Mouse (Mus musculus): ENCODE data around the gene Fam209.

Fam209 gene

DNA sequence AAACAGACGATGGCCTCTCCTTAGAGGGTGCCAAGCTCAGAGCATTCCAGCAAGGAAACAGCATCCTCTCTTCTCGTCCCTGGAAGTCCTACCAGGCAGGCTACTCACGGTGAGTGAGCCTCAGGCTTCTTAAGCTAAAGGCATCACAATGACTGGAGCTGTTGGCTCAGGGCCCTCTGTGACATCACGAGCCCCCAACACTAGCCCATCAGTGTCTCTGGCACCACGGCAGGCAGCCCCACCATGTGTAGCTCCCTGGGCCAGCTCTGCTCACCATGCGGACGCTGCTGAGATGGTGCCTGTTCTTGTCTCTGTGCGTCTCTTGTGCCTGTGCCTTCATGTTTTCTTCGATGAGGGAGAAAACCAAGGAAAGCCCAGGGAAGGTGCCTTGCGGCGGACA, at the start of gene Fam209:
Gene Fam209 (plus strand): TSS at position 203 of the 400 bp plus-strand sequence.
- DNase-seq (ENCODE audit: low spot score) = no peak

DNA sequence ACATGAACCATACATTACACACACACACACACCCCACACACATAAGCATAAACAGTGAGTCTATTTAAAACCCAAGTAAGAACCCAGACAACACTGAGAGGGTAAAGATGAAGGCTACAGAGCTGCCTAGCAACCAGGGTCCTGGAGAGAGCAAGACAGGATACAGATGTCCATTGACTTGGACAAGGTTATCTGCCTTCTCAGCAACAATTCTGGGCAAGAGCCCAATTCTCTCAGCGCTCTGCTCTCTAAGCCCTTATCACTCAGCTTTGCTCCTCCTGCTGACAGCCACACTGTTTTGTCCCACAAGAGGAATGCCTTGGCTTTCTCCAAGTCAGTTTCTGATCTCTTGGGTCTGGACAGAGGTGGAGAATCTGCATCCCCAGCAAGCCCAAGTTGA, 41.7 kb upstream of the Fam209 start:
- DNase-seq (ENCODE audit: low spot score) = peak; percentile 27

DNA sequence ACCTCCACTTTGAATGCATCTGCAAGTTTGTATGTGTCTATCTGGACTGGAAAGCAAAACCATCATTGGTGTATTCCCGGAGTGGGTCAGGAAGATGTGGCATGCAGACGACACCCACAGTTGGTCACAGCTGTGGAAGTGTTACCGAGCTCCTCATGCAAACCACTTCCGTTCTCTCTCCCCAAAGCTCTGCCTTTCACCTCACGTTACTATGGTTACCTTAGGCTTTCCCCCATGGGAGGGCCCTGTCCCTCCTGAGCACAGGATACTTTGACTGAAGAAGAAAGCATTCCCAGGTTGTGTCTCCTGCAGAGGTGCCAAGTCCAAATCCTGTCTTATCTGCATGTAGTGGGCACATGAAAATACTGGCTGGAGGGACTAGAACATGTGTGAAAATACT, 38.6 kb upstream of the Fam209 start:
- no peak for DNase-seq (ENCODE audit: low spot score)

DNA sequence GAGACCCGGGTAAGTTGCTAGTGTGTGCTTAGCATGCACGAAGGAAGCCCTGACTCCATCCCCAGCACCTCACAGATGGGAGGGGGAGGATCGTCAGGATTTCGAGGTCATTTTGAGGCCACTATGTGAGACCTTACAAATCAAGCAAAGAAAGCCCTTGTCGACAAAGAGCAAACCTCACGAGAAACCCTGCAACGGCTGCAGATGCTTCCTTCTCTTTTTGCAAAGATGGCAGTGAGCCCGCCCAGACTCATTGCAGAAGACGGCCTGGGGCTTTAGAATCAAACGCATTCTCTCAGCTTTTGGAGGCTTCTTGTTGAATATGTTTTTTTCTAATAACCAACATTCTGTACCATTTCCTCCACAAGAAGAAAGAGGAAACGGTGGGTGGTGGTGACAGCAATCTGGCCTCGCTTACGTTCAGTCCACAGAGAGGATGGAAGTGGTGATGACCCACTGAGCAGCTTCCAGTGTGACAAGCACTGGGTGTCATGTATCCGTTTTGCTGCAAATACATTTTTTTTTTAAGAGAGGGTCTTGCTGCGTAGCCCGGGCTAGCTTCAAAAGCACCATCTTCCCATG, 34.9 kb upstream of the Fam209 start:
- no peak for DNase-seq (ENCODE audit: low spot score)

DNA sequence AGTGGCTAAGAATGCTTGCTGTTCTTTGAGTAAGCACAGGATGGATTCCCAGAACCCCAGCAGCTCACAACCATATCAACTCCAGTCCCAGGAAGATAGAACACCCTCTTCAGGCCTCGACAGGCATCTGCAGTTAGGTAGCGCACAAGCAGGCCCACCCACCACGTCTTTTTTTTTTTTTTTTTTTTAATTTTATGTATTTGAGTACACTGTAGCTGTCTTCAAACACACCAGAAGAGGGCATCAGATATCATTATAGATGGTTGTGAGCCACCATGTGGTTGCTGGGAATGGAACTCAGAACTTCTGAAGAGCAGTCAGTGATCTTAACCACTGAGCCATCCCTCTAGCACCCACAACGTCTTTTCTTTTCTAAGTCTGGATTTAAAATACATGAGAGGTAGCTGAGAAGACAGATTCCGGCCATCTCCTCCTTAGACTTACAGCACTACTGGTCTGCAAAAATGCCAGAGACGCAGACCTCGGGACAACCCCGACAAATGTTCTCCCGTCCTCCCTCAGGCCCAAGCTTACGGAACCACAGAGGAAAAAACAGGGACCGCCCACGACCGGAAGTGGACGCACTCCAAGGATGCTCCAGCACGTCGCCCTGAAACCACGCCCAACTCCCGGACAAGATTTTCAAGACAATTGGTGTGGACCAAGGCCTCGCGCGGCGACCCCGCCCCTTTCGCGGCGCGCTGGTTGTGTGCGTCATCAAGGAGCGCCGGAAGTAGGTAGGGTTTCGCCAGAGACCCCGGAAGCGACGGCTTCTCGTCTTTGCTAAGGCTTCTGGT, 32.3 kb upstream of the Fam209 start, which contains the start of gene Rtf2:
Gene Rtf2 (plus strand): TSS at position 714 of the 797 bp plus-strand sequence.
- peak; percentile 99 for DNase-seq (ENCODE audit: low spot score)

DNA sequence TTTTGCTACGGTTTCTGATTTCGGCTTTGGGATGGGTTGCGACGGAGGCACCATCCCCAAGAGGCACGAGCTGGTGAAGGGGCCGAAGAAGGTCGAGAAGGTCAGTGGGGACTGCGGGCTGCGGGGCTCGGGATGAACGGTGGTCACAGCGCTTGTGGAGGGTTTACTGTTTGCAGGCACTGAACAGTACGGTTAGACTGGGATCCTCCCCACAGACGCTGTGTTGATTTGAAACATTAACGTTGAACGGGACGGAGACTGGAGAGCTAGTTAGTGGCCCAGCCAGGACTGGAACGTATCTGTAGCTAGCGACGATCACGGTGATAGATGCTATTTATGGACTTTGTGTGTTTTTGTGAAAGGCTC, 31.7 kb upstream of the Fam209 start:
- DNase-seq (ENCODE audit: low spot score) = no peak

DNA sequence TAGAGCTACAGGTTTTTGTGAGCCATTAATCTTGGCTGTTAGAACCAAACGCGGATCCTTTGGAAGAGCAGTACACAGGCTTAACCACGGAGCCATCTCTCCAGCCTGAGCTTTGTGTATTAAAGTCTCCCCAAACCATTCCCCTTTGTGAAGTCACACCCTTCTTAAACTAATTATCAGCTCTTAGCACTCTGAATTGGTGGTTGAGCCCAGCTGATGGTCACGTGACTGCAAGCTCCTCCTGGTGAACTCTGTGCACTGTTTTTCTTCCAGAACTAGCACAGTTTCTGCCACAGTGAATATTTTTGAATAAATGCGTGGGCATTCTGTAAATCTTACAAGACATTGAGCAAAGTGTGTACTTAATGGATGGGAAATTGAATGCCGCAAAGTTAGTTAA, 31.1 kb upstream of the Fam209 start:
- DNase-seq (ENCODE audit: low spot score) = no peak

DNA sequence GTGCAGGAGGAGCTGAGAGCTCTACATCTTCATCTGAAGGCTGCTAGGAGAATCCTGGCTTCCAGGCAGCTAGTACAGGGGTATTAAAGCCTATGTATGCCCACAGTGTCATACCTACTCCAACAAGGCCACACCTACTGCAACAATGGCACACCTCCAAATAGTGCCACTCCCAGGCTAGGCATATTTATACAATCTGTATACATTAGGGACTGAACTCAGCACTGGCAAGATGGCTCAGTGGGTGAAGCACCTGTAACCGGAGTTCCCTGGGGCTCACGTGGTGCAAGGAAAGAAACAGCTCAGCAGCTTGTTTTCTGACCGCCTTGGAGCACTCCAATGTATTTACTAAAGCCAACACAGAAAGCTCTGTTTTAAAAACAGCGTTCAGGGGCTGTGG, 26.7 kb upstream of the Fam209 start:
- DNase-seq (ENCODE audit: low spot score) = no peak

DNA sequence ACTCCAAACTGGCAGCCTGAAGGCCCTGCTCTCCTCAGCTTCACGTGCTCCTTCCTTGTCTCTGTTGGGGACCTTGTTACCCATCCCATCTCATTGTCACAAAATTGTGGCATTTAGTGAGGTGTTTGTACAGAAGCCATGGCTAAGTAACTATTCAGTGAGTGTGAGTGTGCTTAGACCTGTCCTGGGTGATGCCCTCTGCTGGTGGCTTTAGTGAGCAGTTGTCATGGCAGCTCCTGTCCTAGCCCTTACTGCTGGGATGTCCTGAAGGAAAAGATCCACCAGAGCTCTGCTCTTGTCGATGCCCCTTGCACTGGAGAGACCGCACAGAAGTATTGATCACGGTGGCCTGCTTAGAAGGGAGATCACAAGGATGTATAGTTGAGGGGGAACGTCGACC, 25.0 kb upstream of the Fam209 start:
- no peak for DNase-seq (ENCODE audit: low spot score)

DNA sequence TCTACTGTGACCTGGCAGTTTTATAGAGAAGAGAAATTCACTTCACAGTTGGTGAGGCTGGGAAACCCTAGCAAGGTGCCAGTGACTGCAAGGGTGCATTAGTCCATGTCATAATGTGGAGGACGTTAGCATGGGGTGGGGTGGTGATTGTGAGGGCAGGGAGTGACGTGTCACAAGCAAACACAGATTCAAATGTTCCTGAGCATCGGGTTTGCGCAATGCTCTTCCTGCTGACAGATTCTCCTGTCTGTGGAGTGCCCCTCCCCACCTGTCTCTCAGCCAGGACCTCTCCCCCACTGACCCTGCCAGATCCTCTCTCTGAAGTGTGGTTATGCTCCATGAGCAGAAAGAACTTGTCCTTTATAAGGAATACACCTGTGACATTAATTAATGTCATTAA, 24.0 kb upstream of the Fam209 start:
- no peak for DNase-seq (ENCODE audit: low spot score)

DNA sequence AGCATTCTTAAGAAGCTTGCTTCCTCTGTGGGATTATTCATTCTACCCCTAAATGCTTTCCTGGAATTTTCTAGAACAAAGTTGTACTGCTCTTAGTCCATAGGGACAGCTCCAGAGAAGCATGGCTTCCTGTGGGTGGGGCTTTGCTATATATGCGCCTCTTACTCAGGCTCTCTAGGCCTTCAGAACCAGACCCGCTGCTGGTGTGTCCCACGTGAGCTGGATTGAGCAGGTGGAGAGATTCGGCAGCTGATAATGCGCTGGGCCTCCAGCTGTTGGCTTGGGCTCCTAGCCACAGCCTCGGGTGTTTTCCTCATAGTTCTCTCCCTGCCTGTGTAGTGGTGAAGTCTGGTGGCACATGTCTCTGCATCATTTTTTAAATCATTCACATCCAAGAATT, 21.7 kb upstream of the Fam209 start:
- no peak for DNase-seq (ENCODE audit: low spot score)

DNA sequence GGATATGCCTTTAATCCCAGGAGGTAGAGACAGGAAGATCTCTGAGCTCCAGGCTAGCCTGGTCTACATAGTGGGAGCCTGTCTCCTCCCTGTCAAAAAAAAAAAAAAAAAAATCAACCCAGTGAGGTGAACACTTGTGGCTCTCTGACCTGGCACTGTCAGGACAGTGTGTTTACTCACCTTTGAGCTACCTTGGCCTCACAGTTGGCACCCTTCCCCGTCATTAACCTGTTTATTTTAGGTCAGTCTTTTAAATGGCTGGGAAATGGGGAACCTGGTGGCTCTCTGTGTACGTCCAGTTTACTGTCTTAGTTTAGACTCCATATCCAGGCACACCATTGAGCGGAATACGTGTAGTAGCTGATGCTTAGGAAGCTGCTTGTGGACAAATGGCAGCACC, 20.3 kb upstream of the Fam209 start:
- DNase-seq (ENCODE audit: low spot score) = no peak

DNA sequence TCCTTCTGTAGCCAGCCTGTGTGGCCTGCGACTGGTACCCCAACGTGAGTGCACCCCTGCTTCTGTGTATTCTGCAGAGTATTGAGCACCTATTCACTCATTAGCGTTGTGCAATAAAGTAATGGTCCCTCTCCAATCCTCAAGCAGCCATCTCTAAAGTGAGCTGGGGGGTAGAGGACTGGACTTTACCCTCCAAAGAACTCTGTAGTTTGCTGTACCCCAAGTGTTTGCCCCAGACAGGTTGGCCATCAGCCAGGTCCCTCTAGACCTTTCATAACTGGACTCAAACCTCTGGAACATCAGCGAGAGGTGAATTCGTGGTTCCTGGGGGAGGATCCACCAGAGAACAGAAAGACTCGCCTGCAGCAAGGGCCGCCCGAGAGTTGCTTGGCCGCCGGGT, 19.9 kb upstream of the Fam209 start:
- no peak for DNase-seq (ENCODE audit: low spot score)

DNA sequence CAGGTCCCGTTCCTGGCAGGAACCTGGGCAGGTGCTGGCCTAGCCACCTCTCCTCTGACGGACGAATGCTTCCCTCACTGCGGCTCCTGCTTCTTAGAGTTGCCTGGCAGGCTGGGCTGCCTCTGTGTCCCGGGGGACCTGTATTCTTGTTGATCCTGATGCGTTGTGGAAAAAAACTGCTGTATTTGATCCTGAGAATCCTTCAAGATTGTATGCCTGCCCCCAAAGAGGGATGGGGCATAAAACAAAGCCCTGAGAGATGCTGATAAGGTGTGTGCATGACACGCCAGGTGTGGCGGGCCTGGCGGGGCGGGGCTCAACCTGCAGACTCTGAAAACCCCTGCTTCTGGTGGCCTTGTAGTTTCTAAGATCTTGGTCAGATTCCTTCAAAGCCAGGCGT, 13.8 kb upstream of the Fam209 start, which contains the start of gene Gcnt7:
Gene Gcnt7 (minus strand): TSS at position 101 of the 400 bp plus-strand sequence.
- DNase-seq (ENCODE audit: low spot score) = no peak

DNA sequence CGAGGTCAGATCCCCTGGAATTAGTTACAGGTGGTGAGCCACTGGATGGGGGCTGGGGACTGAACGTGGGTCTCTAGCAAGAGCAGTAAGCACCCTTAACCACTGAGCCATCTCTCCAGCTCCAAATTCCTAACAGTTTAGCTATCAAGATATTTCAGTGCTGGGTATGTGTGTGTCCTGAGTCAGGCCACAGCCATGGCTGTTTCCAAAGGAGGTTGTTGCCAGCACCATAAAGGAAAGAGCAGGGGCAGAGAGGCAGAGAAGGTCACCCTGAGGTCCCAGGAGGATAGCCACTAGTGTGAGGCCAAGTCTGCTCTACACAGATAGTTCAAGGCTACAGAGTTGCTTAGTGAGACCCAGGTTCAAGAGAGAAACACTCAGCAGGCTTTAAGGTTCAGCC, 11.7 kb upstream of the Fam209 start:
- no peak for DNase-seq (ENCODE audit: low spot score)

DNA sequence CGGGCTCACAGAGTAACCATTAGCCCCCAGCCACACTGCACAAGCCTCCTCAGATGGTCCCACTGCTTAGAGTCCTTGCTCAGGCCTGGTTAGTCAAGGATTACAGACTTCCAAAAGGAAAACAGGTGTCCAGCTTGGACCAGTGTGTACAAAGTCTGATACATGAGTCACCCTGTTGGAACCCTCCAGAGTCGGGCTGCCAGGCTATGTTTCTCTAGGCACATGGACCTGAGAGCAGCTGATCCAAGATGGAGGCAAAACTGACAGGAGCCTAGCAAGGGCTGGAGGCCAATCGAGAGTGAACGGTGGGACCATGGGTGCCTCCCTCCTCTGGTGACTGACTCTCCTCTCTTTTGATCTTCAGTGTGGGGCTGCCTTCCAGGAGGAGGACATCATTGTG, 9.5 kb upstream of the Fam209 start:
- no peak for DNase-seq (ENCODE audit: low spot score)

DNA sequence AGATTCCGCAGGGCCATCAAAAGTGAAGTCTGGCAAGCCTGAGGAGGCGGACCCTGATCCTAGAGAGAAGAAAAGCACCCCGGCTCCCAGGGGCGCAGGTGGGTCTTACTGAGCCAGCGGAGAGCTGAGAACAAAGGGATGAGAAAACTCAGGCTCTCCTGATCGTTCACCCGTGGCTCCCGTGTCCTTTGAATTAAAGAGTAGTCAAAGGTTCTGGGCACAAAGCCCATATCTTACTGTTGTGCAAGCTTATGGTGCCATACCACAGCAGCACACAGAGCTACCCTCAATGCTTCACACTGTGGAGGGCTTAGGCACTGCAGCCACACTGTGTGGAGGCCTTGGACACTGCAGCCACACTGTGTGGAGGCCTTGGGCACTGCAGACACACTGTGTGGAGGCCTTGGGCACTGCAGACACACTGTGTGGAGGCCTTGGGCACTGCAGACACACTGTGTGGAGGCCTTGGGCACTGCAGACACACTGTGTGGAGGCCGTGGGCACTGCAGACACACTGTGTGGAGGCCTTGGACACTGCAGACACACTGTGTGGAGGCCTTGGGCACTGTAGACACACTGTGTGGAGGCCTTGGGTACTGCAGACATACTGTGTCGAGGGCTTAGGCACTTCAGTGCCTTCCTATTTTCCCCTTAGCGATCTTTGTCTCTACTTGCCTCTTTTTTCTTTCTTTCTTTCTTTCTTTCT, 5.7 kb upstream of the Fam209 start:
- DNase-seq (ENCODE audit: low spot score) = no peak

DNA sequence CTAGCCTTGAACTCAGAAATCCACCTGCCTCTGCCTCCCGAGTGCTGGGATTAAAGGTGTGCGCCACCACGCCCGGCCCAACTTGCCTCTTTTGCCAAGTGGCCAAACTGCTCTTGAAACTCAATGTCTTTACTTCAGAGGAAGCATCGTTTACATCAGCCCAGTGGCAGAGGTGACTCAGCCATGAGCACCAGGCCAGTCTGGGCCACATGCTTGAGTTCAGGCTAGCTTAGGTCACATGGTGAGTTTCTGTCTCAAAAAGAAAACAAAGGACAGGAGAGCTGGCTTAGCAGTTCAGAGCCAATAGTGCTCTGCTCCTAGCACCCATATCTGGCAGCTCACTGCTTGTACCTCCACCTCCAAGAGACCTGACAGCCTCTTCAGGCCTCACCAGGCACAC, 5.1 kb upstream of the Fam209 start:
- no peak for DNase-seq (ENCODE audit: low spot score)

DNA sequence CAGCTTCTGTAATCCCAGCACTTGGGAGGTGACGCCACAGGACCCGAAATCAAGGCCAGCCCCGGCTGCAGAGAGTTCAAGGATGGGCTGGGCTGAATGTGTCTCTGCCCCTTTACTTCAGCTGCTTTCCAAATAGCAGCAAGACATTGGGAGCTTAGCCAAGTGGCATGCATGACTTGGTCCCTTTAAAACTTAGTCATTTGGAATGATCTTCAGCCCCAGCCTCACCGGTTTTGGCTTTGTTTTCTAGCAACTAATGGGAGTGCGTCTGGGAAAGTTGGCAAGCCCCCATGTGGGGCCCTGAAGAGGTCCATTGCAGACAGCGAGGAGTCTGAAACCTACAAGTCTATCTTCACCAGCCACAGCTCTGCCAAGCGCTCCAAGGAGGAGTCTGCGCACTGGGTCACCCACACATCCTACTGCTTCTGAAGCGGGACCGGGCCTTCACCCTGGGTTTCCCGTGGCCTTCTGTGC, 3.9 kb upstream of the Fam209 start:
- DNase-seq (ENCODE audit: low spot score) = peak; percentile 33

DNA sequence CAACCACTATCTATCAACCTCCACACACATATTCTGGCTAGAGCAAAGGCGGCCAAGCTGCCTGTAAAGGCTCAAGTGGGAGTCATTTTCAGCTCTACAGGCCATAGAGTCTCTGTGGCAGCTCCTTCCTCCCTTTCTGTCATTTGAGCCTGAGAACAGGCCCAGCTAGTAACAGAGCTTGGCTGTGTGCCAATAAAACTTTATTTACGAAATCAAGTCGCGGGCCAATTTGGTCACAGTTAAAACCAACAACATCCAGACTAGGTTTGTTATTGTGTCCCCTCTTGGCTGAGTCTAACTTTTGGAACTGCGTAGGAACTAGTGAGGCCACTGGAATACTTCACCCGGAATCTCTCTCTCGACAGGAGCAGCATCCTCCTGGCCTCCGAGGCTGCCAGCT, 1.3 kb downstream of the Fam209 start:
- DNase-seq (ENCODE audit: low spot score) = no peak

DNA sequence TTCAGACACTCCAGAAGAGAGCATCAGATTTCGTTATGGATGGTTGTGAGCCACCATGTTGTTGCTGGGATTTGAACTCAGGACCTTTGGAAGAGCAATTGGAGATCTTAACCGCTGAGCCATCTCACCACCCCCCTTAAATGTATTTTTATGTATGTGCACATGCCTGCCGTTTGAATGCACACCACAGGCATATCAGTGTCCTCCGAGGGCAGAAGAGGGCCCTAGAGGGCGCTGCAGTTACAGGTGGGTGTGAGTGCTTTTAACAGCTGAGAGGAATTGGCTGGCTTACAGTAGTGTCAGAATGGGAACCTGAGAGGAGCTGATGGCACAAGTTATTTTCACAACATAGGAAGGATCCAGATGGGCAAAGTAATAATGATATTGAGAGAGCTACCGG, 2.6 kb downstream of the Fam209 start:
- DNase-seq (ENCODE audit: low spot score) = no peak

DNA sequence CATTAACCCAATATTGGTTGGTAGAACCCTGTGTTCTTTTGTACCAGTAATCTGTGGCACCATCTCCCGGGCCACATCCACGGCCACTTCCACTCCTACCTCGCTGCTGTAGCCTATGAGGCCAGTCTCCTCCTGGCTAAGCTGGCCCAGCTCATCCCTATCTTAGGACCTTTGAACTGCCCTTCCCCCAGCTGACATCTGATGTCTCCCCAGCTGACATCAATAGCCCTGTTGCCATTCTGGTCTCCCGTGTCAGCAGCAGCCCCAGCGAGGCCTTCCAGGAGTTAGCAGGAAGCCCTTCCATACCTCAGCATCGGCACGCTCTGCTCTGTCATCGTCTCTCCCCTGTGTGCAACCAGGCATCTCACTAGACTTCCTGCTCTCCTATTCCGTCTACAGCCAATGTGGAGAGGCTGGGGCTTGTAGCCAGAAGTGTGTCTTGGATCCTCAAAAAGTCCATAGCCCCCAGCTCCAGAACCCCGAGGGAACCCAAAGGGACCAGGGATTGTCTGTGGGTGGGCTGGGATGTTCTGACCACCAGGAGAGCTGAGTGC, 4.5 kb downstream of the Fam209 start:
- no peak for DNase-seq (ENCODE audit: low spot score)

DNA sequence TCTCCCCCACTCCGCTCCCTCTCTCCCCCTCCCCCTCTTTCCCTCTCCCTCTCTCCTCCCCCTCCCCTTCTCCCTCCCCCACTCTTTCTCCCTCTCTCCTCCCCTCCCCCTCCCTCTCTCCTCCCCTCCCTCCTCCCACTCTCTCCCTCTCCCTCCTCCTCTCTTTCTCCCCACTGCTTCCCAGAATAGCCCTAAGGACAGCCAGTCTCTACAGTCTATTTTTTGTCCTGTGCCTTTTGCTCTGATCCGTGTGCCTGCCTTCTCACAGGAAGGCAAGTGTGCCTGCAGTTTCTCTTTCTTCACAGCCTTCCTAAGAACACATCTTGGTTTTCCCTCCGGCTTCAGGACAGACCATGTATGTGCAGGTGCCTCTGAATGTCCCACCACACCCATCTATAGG, 5.0 kb downstream of the Fam209 start:
- DNase-seq (ENCODE audit: low spot score) = no peak

All from ovary, postnatal 36 days (tissue).